Mouse (Mus musculus) CH12.LX (cell line): Measurements from ENCODE around the gene St7. TPM values are rescaled to one million over a fixed set of nuclear protein-coding genes. Genes with fewer than 3 reads are reported as not detected.

Experiments
- DNase-seq: peaks from one replicate; pipeline ENCODE4 v3.0.0-alpha.2; 2013; ENCODE audit errors: extremely low read depth
- H3K27ac ChIP-seq: 2 replicates; pipeline ENCODE4 v1.5.1; 2012; ENCODE audit warnings: low read depth, mild to moderate bottlenecking, control low read depth, moderate library complexity; ENCODE audit not compliant: insufficient read depth
- H3K27me3 ChIP-seq: replicated peaks from 2 replicates; pipeline ENCODE3; 2012; ENCODE audit warnings: inconsistent platforms
- H3K36me3 ChIP-seq, 2 experiments: replicated peaks in 1 of 2; 2 replicates each; pipeline versions ENCODE3 to v1.6.1; 2012; ENCODE audit warnings: inconsistent platforms in 1 of 2, low read length in 1 of 2, mild to moderate bottlenecking in 1 of 2, mixed read lengths in 1 of 2, moderate library complexity in 1 of 2; ENCODE audit not compliant: control insufficient read depth in 1 of 2, insufficient read depth in 1 of 2
- H3K4me1 ChIP-seq, 2 experiments: 2 replicates each; pipeline ENCODE4 v1.6.1; 2012; ENCODE audit warnings: inconsistent platforms in 1 of 2, moderate library complexity in 1 of 2; ENCODE audit not compliant: insufficient read depth in 2 of 2, control insufficient read depth in 1 of 2
- H3K4me2 ChIP-seq: 2 replicates; pipeline ENCODE4 v1.6.1; 2012; ENCODE audit warnings: low read depth, mild to moderate bottlenecking, control low read depth; ENCODE audit not compliant: poor library complexity, insufficient read depth, severe bottlenecking
- H3K4me3 ChIP-seq, 3 experiments: fragments of 150-350 bp in 1 of 3; sonication (generic) in 1 of 3; replicated peaks in 1 of 3; 2 replicates each; pipeline versions ENCODE3 to v1.5.1; 2011 to 2012; ENCODE audit warnings: low read depth in 2 of 3, low read length in 2 of 3, mild to moderate bottlenecking in 2 of 3, moderate library complexity in 2 of 3, control low read depth in 1 of 3, improper control_type of control experiment in 1 of 3, inconsistent platforms in 1 of 3, mixed read lengths in 1 of 3; ENCODE audit not compliant: poor library complexity in 1 of 3
- H3K79me2 ChIP-seq: replicated peaks from 2 replicates; pipeline ENCODE4 v1.6.1; 2012; ENCODE audit warnings: mild to moderate bottlenecking, moderate library complexity; ENCODE audit not compliant: control insufficient read depth, poor library complexity, insufficient read depth, severe bottlenecking; ENCODE audit errors: extremely low read depth
- H3K9ac ChIP-seq: 2 replicates; pipeline ENCODE4 v1.6.1; 2012; ENCODE audit warnings: low read depth, mild to moderate bottlenecking, control low read depth, moderate library complexity; ENCODE audit not compliant: insufficient read depth
- H3K9me3 ChIP-seq: replicated peaks from 2 replicates; pipeline ENCODE3; 2012; ENCODE audit warnings: low read length, inconsistent platforms, mixed read lengths
- BHLHE40 ChIP-seq: IDR thresholded peaks from 2 replicates; pipeline ENCODE4 v1.6.1; 2011; ENCODE audit warnings: mild to moderate bottlenecking, low read depth, low read length, improper control_type of control experiment
- CHD1 ChIP-seq: IDR thresholded peaks from 2 replicates; pipeline ENCODE4 v1.6.1; 2012; ENCODE audit warnings: low read depth, low read length, improper control_type of control experiment, inconsistent platforms
- CHD2 ChIP-seq: IDR thresholded peaks from 2 replicates; pipeline ENCODE4 v1.6.1; 2011; ENCODE audit warnings: low read length, improper control_type of control experiment
- CTCF ChIP-seq, 2 experiments: IDR thresholded peaks in 1 of 2; conservative IDR thresholded peaks in 1 of 2; 2 replicates each; pipeline ENCODE4 v1.5.1; 2011 to 2012; ENCODE audit warnings: low read depth in 2 of 2, low read length in 2 of 2, improper control_type of control experiment in 1 of 2, inconsistent platforms in 1 of 2, mild to moderate bottlenecking in 1 of 2, moderate library complexity in 1 of 2
- ELF1 ChIP-seq: IDR thresholded peaks from 2 replicates; pipeline ENCODE4 v1.6.1; 2014; ENCODE audit warnings: low read depth, mild to moderate bottlenecking, inconsistent platforms, low read length, improper control_type of control experiment
- ETS1 ChIP-seq: conservative IDR thresholded peaks from 2 replicates; pipeline ENCODE4 v1.6.1; 2012; ENCODE audit warnings: low read depth, mild to moderate bottlenecking, inconsistent platforms, low read length, improper control_type of control experiment, moderate library complexity
- HCFC1 ChIP-seq: IDR thresholded peaks from 2 replicates; pipeline ENCODE4 v1.6.1; 2012; ENCODE audit warnings: low read depth, mild to moderate bottlenecking, inconsistent platforms, low read length, improper control_type of control experiment
- JUND ChIP-seq: conservative IDR thresholded peaks from 2 replicates; pipeline ENCODE4 v1.6.1; 2011; ENCODE audit warnings: low read depth, low read length, improper control_type of control experiment
- KAT2A ChIP-seq: IDR thresholded peaks from 2 replicates; pipeline ENCODE4 v1.6.1; 2012; ENCODE audit warnings: low read length, improper control_type of control experiment, inconsistent platforms; ENCODE audit not compliant: insufficient replicate concordance
- MAFK ChIP-seq: IDR thresholded peaks from 2 replicates; pipeline ENCODE4 v1.6.1; 2011; ENCODE audit warnings: low read length, improper control_type of control experiment; ENCODE audit not compliant: insufficient replicate concordance
- MAX ChIP-seq: IDR thresholded peaks from 2 replicates; pipeline ENCODE4 v1.6.1; 2011; ENCODE audit warnings: low read length, improper control_type of control experiment
- MYC ChIP-seq: IDR thresholded peaks from 2 replicates; pipeline ENCODE4 v1.6.1; 2011; ENCODE audit warnings: low read depth, mild to moderate bottlenecking, improper control_type of control experiment, low read length
- NRF1 ChIP-seq: IDR thresholded peaks from 2 replicates; pipeline ENCODE4 v1.6.1; 2014; ENCODE audit warnings: low read depth, mild to moderate bottlenecking, inconsistent platforms, low read length, improper control_type of control experiment, moderate library complexity
- PAX5 ChIP-seq: IDR thresholded peaks from 2 replicates; pipeline ENCODE4 v1.6.1; 2012; ENCODE audit warnings: low read length, inconsistent platforms, mixed read lengths
- POLR2A ChIP-seq: IDR thresholded peaks from 2 replicates; pipeline ENCODE4 v1.6.1; 2011; ENCODE audit warnings: low read depth, mild to moderate bottlenecking, improper control_type of control experiment, low read length
- RCOR1 ChIP-seq: conservative IDR thresholded peaks from 2 replicates; pipeline ENCODE4 v1.6.1; 2012; ENCODE audit warnings: low read depth, mild to moderate bottlenecking, inconsistent platforms, low read length, improper control_type of control experiment
- ZMIZ1 ChIP-seq: IDR thresholded peaks from 2 replicates; pipeline ENCODE4 v1.6.1; 2012; ENCODE audit warnings: low read depth, mild to moderate bottlenecking, inconsistent platforms, low read length, improper control_type of control experiment
- ZNF384 ChIP-seq: IDR thresholded peaks from 2 replicates; pipeline ENCODE4 v1.6.1; 2012; ENCODE audit warnings: low read depth, low read length, improper control_type of control experiment, inconsistent platforms
- dilution Hi-C: fragments of 300-500 bp; cut with MboI; formaldehyde crosslinking; loops from 2 replicates; pipeline ENCODE4 v1.14.3; 2020; ENCODE audit warnings: low sequenced_read_pairs; ENCODE audit not compliant: extremely low pct_unique_long_range_greater_than_20kb, extremely low pct_ligation_motif_present
- in situ Hi-C: fragments of 300-500 bp; cut with MboI; formaldehyde crosslinking; loops from 3 replicates; pipeline ENCODE4 v1.14.3; 2019; ENCODE audit warnings: low sequenced_read_pairs, low pct_ligation_motif_present, low pct_unique_long_range_greater_than_20kb, mixed read lengths
- polyA plus RNA-seq: library from polyadenylated mRNA; unstranded; fragments of >175 nt; gene quantifications from 2 replicates; pipeline ENCODE4 v1.2.1, GENCODE M21; 2012; ENCODE audit warnings: low read depth; ENCODE audit not compliant: insufficient read length
- total RNA-seq, 2 experiments: library from RNA; depleted of rRNA; stranded (reverse); fragments of 300-350 nt in 1 of 2; fragments of >200 nt in 1 of 2; gene quantifications; 2 replicates each; pipeline ENCODE4 v1.2.3; 2012 to 2014

St7 gene
- total and polyA plus RNA-seq, 3 experiments: 33.9 to 64.1 (median 35.3) TPM

DNA sequence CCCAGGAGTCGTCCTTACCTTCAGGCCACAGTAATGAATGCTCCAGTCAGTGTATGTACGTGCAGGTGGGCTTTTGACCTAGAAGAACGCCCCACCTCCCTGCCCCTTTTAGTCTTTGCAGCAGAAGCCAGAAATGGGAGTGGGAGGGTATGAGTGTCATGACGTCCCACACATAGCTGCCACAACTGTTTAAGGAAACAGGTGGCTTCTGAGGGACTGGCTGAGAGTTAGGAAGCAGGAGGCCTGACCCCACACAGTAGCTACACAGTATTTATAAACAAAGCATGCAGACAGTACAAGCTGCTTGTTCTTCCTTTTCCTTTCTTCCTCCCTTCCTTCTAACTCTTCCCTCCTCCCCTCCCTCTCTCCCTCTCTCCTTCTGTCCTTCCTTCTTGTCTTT lies 135.6 kb downstream of the St7 start:
- DNase-seq: no peak
- Histone ChIP-seq H3K27ac (no peak overlapping the region), H3K4me1 (peaks cover 11 to 27% of the 10 kb centered on the region in 2 experiments; a peak in 3 of 4 replicates), H3K36me3 (peaks cover 9 to 50% of the 10 kb centered on the region in 2 experiments), H3K27me3 (no peaks in the 10 kb centered on the region), H3K79me2 (no peaks in the 10 kb centered on the region), H3K4me3 (no peak overlapping the region), H3K4me2 (no peak overlapping the region), H3K9ac (no peak overlapping the region), H3K9me3 (peaks cover 6% of the 10 kb centered on the region)
- dilution Hi-C loops: no loop called here
- TF ChIP-seq BHLHE40 (no peak), MAFK (no peak), CTCF (conservative IDR thresholded peaks at IDR 0.05 in 1 of 2, IDR thresholded peaks at IDR 0.05 in 1 of 2; ENCODE audit: low read depth in 2 of 2, low read length in 2 of 2) (no peak), KAT2A (no peak), JUND (no peak), MAX (no peak), ZNF384 (no peak), CHD2 (no peak), POLR2A (no peak), HCFC1 (no peak), MYC (no peak), CHD1 (no peak), ELF1 (no peak), NRF1 (no peak), PAX5 (no peak), ZMIZ1 (no peak)
- in situ Hi-C loops: loop anchor here (25.0 kb wide), 1 partner anchor 716 kb away; no protein-coding TSS in a partner anchor

DNA sequence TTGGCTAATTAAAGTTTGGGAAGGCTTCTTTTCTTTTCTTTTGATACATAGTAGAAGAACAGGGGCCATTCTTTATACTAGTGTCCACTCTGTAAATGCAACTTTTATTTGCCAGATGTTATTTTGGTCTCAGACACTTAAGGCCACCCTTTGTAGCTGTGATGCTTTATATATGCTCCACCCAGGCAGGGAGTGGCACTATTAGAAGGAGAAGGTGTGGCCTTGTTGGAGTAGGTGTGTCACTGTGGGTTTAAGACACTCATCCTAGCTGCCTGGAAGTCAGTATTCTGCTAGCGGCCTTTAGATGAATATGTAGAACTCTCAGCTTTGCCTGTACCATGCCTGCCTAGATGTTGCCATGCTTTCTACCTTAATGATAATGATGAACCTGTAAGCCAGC lies 137.2 kb downstream of the St7 start:
- Histone ChIP-seq H3K27ac (no peak overlapping the region), H3K9me3 (peaks cover 6% of the 10 kb centered on the region), H3K4me2 (no peak overlapping the region), H3K79me2 (no peaks in the 10 kb centered on the region), H3K4me1 (peaks cover 4 to 25% of the 10 kb centered on the region in 2 experiments; a peak in 2 of 4 replicates), H3K4me3 (no peak overlapping the region), H3K9ac (no peak overlapping the region), H3K27me3 (no peaks in the 10 kb centered on the region), H3K36me3 (peaks cover 7 to 49% of the 10 kb centered on the region in 2 experiments)
- in situ Hi-C loops (loop anchor here (5.0 to 25.0 kb wide), 3 partner anchors 103 to 718 kb away; no protein-coding TSS in a partner anchor), dilution Hi-C loops (no loop called here)
- no peak for DNase-seq
- TF ChIP-seq ETS1: no peak
- no peak for TF ChIP-seq RCOR1
- TF ChIP-seq, all 38 proteins: peak for 0
